Comparison of ENCODE assay signal across 7 mouse cellular contexts in genomic region chr9:57149021-57149420, GRCm38 (mm10). TPM values are rescaled to one million over a fixed set of nuclear protein-coding genes. Genes with fewer than 3 reads are reported as not detected.
DNase-seq lines count a peak whose midpoint lies in the region; ATAC-seq and TF ChIP-seq lines count a peak whose summit lies in the region.

No protein-coding gene starts in this region.

- no peak overlapping the region for H3K9ac ChIP-seq in lung, postnatal 0 days (replicated peaks; ENCODE audit: low read depth)
- H3K9ac ChIP-seq in forebrain, embryonic 12.5 days = peak overlapping the region; percentile 69; the same call in 1 of the 2 replicates
- peak overlapping the region; percentile 82 for H3K9ac ChIP-seq in limb, embryonic 13.5 days
- peak overlapping the region; percentile 36; the same call in 1 of the 2 replicates for H3K9ac ChIP-seq in stomach, embryonic 14.5 days (replicated peaks; ENCODE audit: low read depth, low read length)

- no peaks in the 10 kb centered on the region for H3K27me3 ChIP-seq in lung, postnatal 0 days (replicated peaks; ENCODE audit: insufficient read depth, low read length)
- H3K27me3 ChIP-seq in forebrain, embryonic 12.5 days = no peaks in the 10 kb centered on the region
- no peaks in the 10 kb centered on the region for H3K27me3 ChIP-seq in limb, embryonic 13.5 days
- H3K27me3 ChIP-seq in stomach, embryonic 14.5 days (ENCODE audit: control insufficient read depth, insufficient read depth, low read length) = no peaks in the 10 kb centered on the region

- peak overlapping the region; percentile 89; the same call in 1 of the 2 replicates for H3K4me2 ChIP-seq in lung, postnatal 0 days (replicated peaks; ENCODE audit: low read depth, low read length)
- peak overlapping the region; percentile 75 for H3K4me2 ChIP-seq in forebrain, embryonic 12.5 days
- peak overlapping the region; percentile 82 for H3K4me2 ChIP-seq in limb, embryonic 13.5 days (replicated peaks)
- H3K4me2 ChIP-seq in stomach, embryonic 14.5 days (replicated peaks; ENCODE audit: low read depth, low read length) = peak overlapping the region; percentile 69

- peaks cover 8% of the 10 kb centered on the region; the same call in 1 of the 2 replicates for H3K4me1 ChIP-seq in lung, postnatal 0 days (ENCODE audit: insufficient read depth, low read depth, low read length)
- H3K4me1 ChIP-seq in forebrain, embryonic 12.5 days = peaks cover 15% of the 10 kb centered on the region
- peaks cover 17% of the 10 kb centered on the region for H3K4me1 ChIP-seq in limb, embryonic 13.5 days
- peaks cover 6% of the 10 kb centered on the region; the same call in 1 of the 2 replicates for H3K4me1 ChIP-seq in stomach, embryonic 14.5 days (ENCODE audit: control insufficient read depth, insufficient read depth, low read length)

- ATAC-seq in lung, postnatal 0 days = no peak
- ATAC-seq in forebrain, embryonic 12.5 days (ENCODE audit: low FRiP score) = no peak
- no peak for ATAC-seq in limb, embryonic 13.5 days (ENCODE audit: low FRiP score, low read depth)
- ATAC-seq in stomach, embryonic 14.5 days (ENCODE audit: insufficient number of reproducible peaks, insufficient read depth, low FRiP score, low read depth) = no peak
- ATAC-seq in frontal cortex, adult (ENCODE audit: low TSS enrichment) = no peak

- no peak overlapping the region for H3K4me3 ChIP-seq in lung, postnatal 0 days (ENCODE audit: low read depth, low read length)
- H3K4me3 ChIP-seq in forebrain, embryonic 12.5 days (replicated peaks) = peak overlapping the region; percentile 51; the same call in 1 of the 2 replicates
- peak overlapping the region; percentile 59 for H3K4me3 ChIP-seq in limb, embryonic 13.5 days
- peak overlapping the region; percentile 45; the same call in 1 of the 2 replicates for H3K4me3 ChIP-seq in stomach, embryonic 14.5 days (ENCODE audit: low read depth, low read length)

- 69% methylated on average over 6 of the region's 6 CpGs for WGBS in lung, postnatal 0 days
- 71% methylated on average over 6 of the region's 6 CpGs for WGBS in forebrain, embryonic 12.5 days
- WGBS in limb, embryonic 13.5 days = 69% methylated on average over 6 of the region's 6 CpGs
- 71% methylated on average over 6 of the region's 6 CpGs for WGBS in stomach, embryonic 14.5 days

- H3K27ac ChIP-seq in lung, postnatal 0 days (ENCODE audit: low read length) = peak overlapping the region; percentile 90
- peak overlapping the region; percentile 88; the same call in 1 of the 2 replicates for H3K27ac ChIP-seq in forebrain, embryonic 12.5 days
- no peak overlapping the region for H3K27ac ChIP-seq in limb, embryonic 13.5 days
- peak overlapping the region; percentile 82; the same call in 1 of the 2 replicates for H3K27ac ChIP-seq in stomach, embryonic 14.5 days (ENCODE audit: low read length)

- TF ChIP-seq EP300 in lung, postnatal 0 days (IDR thresholded peaks at IDR 0.05) = no peak

- no peaks in the 10 kb centered on the region for H3K9me3 ChIP-seq in lung, postnatal 0 days (ENCODE audit: low read length)
- no peaks in the 10 kb centered on the region for H3K9me3 ChIP-seq in forebrain, embryonic 12.5 days
- no peaks in the 10 kb centered on the region for H3K9me3 ChIP-seq in limb, embryonic 13.5 days
- H3K9me3 ChIP-seq in stomach, embryonic 14.5 days (ENCODE audit: control insufficient read depth, low read depth, low read length) = no peaks in the 10 kb centered on the region

- H3K36me3 ChIP-seq in lung, postnatal 0 days (ENCODE audit: insufficient read depth, low read length) = no peaks in the 10 kb centered on the region
- 0 out of 2 replicates have a peak, but pooled peaks cover 3% of the 10 kb centered on the region for H3K36me3 ChIP-seq in forebrain, embryonic 12.5 days (replicated peaks)
- peaks cover 9% of the 10 kb centered on the region for H3K36me3 ChIP-seq in limb, embryonic 13.5 days
- no peaks in the 10 kb centered on the region for H3K36me3 ChIP-seq in stomach, embryonic 14.5 days (ENCODE audit: control insufficient read depth, insufficient read depth, low read length)

- no peak for DNase-seq in lung, postnatal 0 days (ENCODE audit: low spot score)
- no peak for DNase-seq in lung, postnatal 25 days (ENCODE audit: low spot score)
- DNase-seq in urinary bladder, postnatal 25 days (ENCODE audit: low spot score) = no peak

- no peak for TF ChIP-seq CTCF in lung, postnatal 0 days (IDR thresholded peaks at IDR 0.05)

RNA-seq across cellular contexts. Expression of gene Neil1, which starts 0.9 kb away (rescaled TPM):
- 6.2 and 7.2 TPM in 2 replicates for polyA plus RNA-seq in lung, postnatal 0 days (2015; fragmentation: Nextera tagmentation; extraction: Ambion mirVana)
- 6.1 TPM in 2 replicates for polyA plus RNA-seq in forebrain, embryonic 12.5 days (2016; fragmentation: Nextera tagmentation; extraction: Ambion mirVana)
- polyA plus RNA-seq in limb, embryonic 13.5 days (2015; fragmentation: Nextera tagmentation; extraction: Ambion mirVana) = 9.5 and 10.0 TPM in 2 replicates
- 7.0 and 10.2 TPM in 2 replicates for polyA plus RNA-seq in stomach, embryonic 14.5 days (2014; fragmentation: Nextera tagmentation; extraction: Ambion mirVana)

RNA-seq across cellular contexts. Expression of gene Commd4, which starts 9.1 kb away (rescaled TPM):
- 81.5 and 106 TPM in 2 replicates for polyA plus RNA-seq in lung, postnatal 0 days (2015; fragmentation: Nextera tagmentation; extraction: Ambion mirVana)
- polyA plus RNA-seq in forebrain, embryonic 12.5 days (2016; fragmentation: Nextera tagmentation; extraction: Ambion mirVana) = 108 TPM in 2 replicates
- polyA plus RNA-seq in limb, embryonic 13.5 days (2015; fragmentation: Nextera tagmentation; extraction: Ambion mirVana) = 91.5 and 99.2 TPM in 2 replicates
- polyA plus RNA-seq in stomach, embryonic 14.5 days (2014; fragmentation: Nextera tagmentation; extraction: Ambion mirVana) = 91.9 and 94.8 TPM in 2 replicates

RNA-seq across cellular contexts. Expression of gene Man2c1, which starts 18.5 kb away (rescaled TPM):
- polyA plus RNA-seq in lung, postnatal 0 days (2015; fragmentation: Nextera tagmentation; extraction: Ambion mirVana) = 36.1 and 38.8 TPM in 2 replicates
- polyA plus RNA-seq in forebrain, embryonic 12.5 days (2016; fragmentation: Nextera tagmentation; extraction: Ambion mirVana) = 50.8 and 52.1 TPM in 2 replicates
- 64.5 and 71.0 TPM in 2 replicates for polyA plus RNA-seq in limb, embryonic 13.5 days (2015; fragmentation: Nextera tagmentation; extraction: Ambion mirVana)
- 43.7 and 45.3 TPM in 2 replicates for polyA plus RNA-seq in stomach, embryonic 14.5 days (2014; fragmentation: Nextera tagmentation; extraction: Ambion mirVana)
